Mouse (Mus musculus) myocyte (in vitro differentiated cells): Measurements from ENCODE around the gene Ccdc182.

Experiments used
- E2F4 ChIP-seq: IDR thresholded peaks from one replicate; pipeline ENCODE4 v1.6.1; 2011; ENCODE audit warnings: mild to moderate bottlenecking, control low read depth, moderate library complexity; ENCODE audit not compliant: insufficient read depth
- MYOD1 ChIP-seq, 3 experiments: IDR thresholded peaks; one replicate each; pipeline ENCODE4 v1.6.1; 2011; ENCODE audit warnings: control low read depth in 2 of 3, low read depth in 2 of 3, mild to moderate bottlenecking in 2 of 3, moderate library complexity in 1 of 3; ENCODE audit not compliant: insufficient read length in 2 of 3, control insufficient read depth in 1 of 3
- POLR2A ChIP-seq: IDR thresholded peaks from one replicate; pipeline ENCODE4 v1.6.1; 2011; ENCODE audit warnings: low read depth, mild to moderate bottlenecking, control low read depth, moderate library complexity; ENCODE audit not compliant: insufficient read length
- POLR2AphosphoS2 ChIP-seq: IDR thresholded peaks from one replicate; pipeline ENCODE4 v1.6.1; 2011; ENCODE audit warnings: low read depth, control low read depth; ENCODE audit not compliant: insufficient read length
- TCF12 ChIP-seq: IDR thresholded peaks from one replicate; pipeline ENCODE4 v1.6.1; 2011; ENCODE audit warnings: mild to moderate bottlenecking, control low read depth; ENCODE audit not compliant: poor library complexity, insufficient read depth, severe bottlenecking
- TCF3 ChIP-seq: IDR thresholded peaks from one replicate; pipeline ENCODE4 v1.6.1; 2011; ENCODE audit warnings: low read depth, control low read depth; ENCODE audit not compliant: insufficient read length
- USF1 ChIP-seq: IDR thresholded peaks from one replicate; pipeline ENCODE4 v1.6.1; 2011; ENCODE audit warnings: low read depth, mild to moderate bottlenecking, control low read depth, moderate library complexity

DNA sequence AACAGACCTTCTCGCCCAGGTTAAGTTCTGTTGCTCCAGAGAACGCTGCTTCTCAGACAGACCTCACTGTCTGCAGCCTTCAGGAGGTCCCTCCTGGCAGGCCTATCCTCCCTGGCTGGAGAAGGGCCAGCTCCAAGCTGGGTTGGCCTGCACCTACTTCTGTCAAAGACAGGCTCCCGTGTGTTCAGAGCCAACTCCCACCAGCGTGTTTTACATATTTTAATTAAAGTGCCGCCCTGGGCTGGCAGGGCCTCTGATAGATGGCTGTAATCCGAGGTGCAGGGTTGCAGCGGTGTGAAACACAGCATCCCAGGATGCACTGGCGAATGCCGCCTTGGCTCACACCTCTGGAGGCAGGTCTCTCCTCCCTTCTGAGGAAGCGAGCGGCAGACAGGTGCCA lies 5.5 kb upstream of the Ccdc182 start:
- TF ChIP-seq POLR2A (no peak), USF1 (no peak), MYOD1 (IDR thresholded peaks at IDR 0.05; ENCODE audit: control insufficient read depth in 1 of 3, insufficient read length in 2 of 3, low read depth in 2 of 3) (no peak), POLR2AphosphoS2 (no peak), TCF12 (no peak), TCF3 (no peak), E2F4 (no peak)
